Mouse (Mus musculus): ENCODE measurements around the gene Nmnat2.

The Nmnat2 gene

GRCm38 (mm10) chr1:152954821-152955523 lies at the start of gene Nmnat2:
Nmnat2 (plus strand) TSS chr1:152954993.
- DNase-seq (ENCODE audit: low read depth, low spot score) = peak; percentile 92

GRCm38 (mm10) chr1:152913483-152914460 lies 41.0 kb upstream of the Nmnat2 start:
- no peak for DNase-seq (ENCODE audit: low read depth, low spot score)

- DNase-seq (ENCODE audit: low read depth, low spot score) = no peak
These were observed 39.0 kb upstream of the Nmnat2 start for GRCm38 (mm10) chr1:152915766-152916165.

GRCm38 (mm10) chr1:152916936-152917335 lies 37.9 kb upstream of the Nmnat2 start:
- no peak for DNase-seq (ENCODE audit: low read depth, low spot score)

GRCm38 (mm10) chr1:152917626-152918025 lies 37.2 kb upstream of the Nmnat2 start:
- no peak for DNase-seq (ENCODE audit: low read depth, low spot score)

- DNase-seq (ENCODE audit: low read depth, low spot score) = no peak
These were observed 33.0 kb upstream of the Nmnat2 start for GRCm38 (mm10) chr1:152921786-152922185.

GRCm38 (mm10) chr1:152933962-152934361 lies 20.8 kb upstream of the Nmnat2 start:
- no peak for DNase-seq (ENCODE audit: low read depth, low spot score)

- DNase-seq (ENCODE audit: low read depth, low spot score) = peak; percentile 51
These were observed 19.3 kb upstream of the Nmnat2 start for GRCm38 (mm10) chr1:152935476-152935875.

GRCm38 (mm10) chr1:152936365-152936764 lies 18.4 kb upstream of the Nmnat2 start:
- peak; percentile 61 for DNase-seq (ENCODE audit: low read depth, low spot score)

GRCm38 (mm10) chr1:152942977-152943376 lies 11.8 kb upstream of the Nmnat2 start:
- no peak for DNase-seq (ENCODE audit: low read depth, low spot score)

- DNase-seq (ENCODE audit: low read depth, low spot score) = no peak
These were observed 626 bp upstream of the Nmnat2 start for GRCm38 (mm10) chr1:152954167-152954566.

- peak; percentile 45 for DNase-seq (ENCODE audit: low read depth, low spot score)
These were observed 895 bp downstream of the Nmnat2 start for GRCm38 (mm10) chr1:152955564-152956211.

GRCm38 (mm10) chr1:152956221-152956620 lies 1.4 kb downstream of the Nmnat2 start:
- DNase-seq (ENCODE audit: low read depth, low spot score) = peak; percentile 80

- no peak for DNase-seq (ENCODE audit: low read depth, low spot score)
These were observed 9.6 kb downstream of the Nmnat2 start for GRCm38 (mm10) chr1:152964344-152964743.

GRCm38 (mm10) chr1:152966222-152966621 lies 11.4 kb downstream of the Nmnat2 start:
- DNase-seq (ENCODE audit: low read depth, low spot score) = no peak

- DNase-seq (ENCODE audit: low read depth, low spot score) = no peak
These were observed 11.9 kb downstream of the Nmnat2 start for GRCm38 (mm10) chr1:152966686-152967085.

- peak; percentile 85 for DNase-seq (ENCODE audit: low read depth, low spot score)
These were observed 14.3 kb downstream of the Nmnat2 start for GRCm38 (mm10) chr1:152969081-152969480.

- DNase-seq (ENCODE audit: low read depth, low spot score) = no peak
These were observed 18.2 kb downstream of the Nmnat2 start for GRCm38 (mm10) chr1:152972957-152973356.

- DNase-seq (ENCODE audit: low read depth, low spot score) = no peak
These were observed 18.6 kb downstream of the Nmnat2 start for GRCm38 (mm10) chr1:152973421-152973820.

GRCm38 (mm10) chr1:152973861-152974260 lies 19.1 kb downstream of the Nmnat2 start:
- no peak for DNase-seq (ENCODE audit: low read depth, low spot score)

GRCm38 (mm10) chr1:152975144-152975543 lies 20.4 kb downstream of the Nmnat2 start:
- DNase-seq (ENCODE audit: low read depth, low spot score) = peak; percentile 85

- DNase-seq (ENCODE audit: low read depth, low spot score) = peak; percentile 46
These were observed 23.9 kb downstream of the Nmnat2 start for GRCm38 (mm10) chr1:152978700-152979099.

All from brain, adult 2 months (tissue).